Mouse (Mus musculus): ENCODE measurements around the gene Adgrl1. TPM values are rescaled to one million over a fixed set of nuclear protein-coding genes. Genes with fewer than 3 reads are reported as not detected.

Gene Adgrl1
- total RNA-seq, 2 experiments from 2014 or later = 445 to 464 TPM

DNA sequence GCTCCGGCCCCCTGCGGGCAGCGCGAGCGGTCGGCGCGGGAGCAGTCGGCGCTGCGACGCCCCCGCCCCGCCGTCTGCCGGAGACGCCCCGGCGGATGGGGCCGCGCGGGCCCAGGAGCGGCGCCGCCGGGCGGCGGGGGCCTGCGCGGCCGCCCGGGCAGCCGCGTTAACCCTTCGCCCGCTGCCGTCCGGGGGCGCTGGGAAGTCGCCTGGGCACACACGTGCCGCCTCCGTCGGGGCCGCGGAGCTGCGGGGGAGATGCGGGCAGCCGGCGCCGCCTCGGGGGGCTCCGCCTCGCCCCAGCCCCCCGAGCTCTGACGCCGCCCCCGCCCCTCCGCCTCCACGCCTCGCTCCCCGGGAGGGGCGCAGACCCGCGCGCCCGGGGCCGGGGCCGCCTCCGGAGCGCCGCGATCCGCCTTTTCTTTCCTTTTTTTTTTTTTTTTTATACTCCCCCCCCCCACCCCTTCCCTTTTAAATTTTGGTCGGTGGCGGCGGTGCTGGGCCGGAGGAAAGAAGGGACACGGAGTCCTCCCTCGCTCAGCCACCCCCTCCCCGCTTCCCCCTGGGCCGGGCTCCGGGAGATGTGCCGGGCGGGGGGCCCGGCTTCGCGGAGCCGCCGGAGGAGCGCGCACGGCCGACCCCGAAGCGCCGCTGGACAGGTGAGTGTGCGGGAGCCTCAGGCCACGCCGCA lies 506 bp downstream of the Adgrl1 start:
- intact Hi-C loops (cut with DNase I) = no loop called here
- DNase-seq (ENCODE audit: extremely low spot score in 1 of 2, low spot score in 2 of 2) = peak in 1 of 2 experiments; percentile 79

DNA sequence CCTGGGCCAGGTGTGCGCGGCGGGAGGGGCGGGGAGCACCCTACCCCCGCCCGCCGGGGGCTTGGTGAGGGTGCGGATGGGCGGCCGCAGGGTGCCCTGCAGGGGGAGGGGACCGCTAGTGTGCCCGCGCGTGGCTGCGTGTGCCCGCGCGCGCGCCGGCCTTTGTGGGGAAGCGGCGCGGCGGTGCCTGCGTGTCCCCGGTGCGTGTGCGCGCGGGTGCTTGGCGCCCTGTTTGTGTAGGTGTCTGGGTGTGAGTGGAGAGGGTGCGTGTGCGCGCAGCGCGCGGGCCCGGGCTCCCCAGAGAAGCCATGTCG lies 1.0 kb downstream of the Adgrl1 start:
- intact Hi-C loops (cut with DNase I) = no loop called here
- peak; percentile 63 to 83 for DNase-seq (ENCODE audit: extremely low spot score in 1 of 2, low spot score in 2 of 2)

- intact Hi-C loops (cut with DNase I) = no loop called here
- peak; percentile 59 to 62 for DNase-seq (ENCODE audit: extremely low spot score in 1 of 2, low spot score in 2 of 2)
These were observed 1.9 kb downstream of the Adgrl1 start for GRCm38 (mm10) chr8:83901566-83902485.

DNA sequence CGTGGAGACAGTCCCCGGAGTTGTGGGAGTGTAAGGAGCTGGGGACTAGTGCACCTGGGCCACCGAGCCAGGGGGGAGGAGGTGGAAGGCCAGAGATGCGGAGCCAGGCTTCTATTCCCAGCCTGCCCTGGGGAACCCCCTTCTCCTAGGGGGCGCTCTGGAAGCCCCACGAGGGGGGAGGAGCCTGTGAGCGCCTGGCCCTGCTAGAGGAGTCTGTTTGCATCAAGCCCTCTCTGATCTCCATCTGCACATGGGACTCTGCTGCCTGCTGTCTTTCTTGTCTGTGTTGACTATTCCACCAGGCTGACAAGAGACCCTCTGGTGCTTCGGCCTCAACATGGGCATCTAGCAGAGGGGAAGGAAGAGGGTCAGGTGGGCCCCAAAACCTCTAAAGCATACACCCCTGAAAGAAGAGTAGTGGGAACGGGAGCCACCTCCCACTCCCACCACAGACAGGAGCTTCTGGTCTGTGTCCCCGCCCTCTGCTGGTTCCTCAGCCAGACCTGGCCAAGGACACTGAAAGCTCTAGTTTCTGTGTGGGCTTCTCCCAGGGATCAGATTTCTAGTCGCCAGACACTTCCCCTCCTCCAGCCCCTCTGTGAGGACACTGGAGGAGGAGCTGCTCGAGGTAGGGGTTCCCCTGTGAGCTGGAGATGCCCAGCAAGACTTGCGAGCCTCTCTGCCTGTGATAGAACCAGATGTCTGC lies 3.2 kb downstream of the Adgrl1 start:
- no peak for DNase-seq (ENCODE audit: extremely low spot score in 1 of 2, low spot score in 2 of 2)
- intact Hi-C loops (cut with DNase I) = no loop called here

- DNase-seq (ENCODE audit: extremely low spot score in 1 of 2, low spot score in 2 of 2) = no peak
- intact Hi-C loops (cut with DNase I) = no loop called here
These were observed 8.7 kb downstream of the Adgrl1 start for GRCm38 (mm10) chr8:83908583-83908982.

DNA sequence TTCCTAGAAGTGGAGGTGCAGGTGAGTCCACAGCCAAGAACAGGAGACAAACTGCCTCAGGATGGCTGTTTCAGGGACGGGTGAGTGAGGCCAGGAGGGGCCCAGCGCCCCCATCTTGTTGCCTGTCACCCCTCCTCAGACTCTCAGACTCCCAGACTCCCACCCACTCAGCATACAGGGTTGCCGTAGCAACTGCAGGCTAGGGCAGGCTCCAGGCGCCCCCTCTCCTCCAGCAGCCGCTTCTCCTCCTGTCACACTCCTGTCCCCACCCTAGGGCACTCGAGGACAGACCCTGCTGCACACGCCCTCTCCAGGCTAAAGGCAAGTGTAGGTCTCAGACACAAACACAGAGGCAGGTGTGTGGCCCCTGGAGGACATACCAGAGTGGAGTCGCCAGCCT lies 9.4 kb downstream of the Adgrl1 start:
- peak; percentile 53 to 63 for DNase-seq (ENCODE audit: extremely low spot score in 1 of 2, low spot score in 2 of 2)
- intact Hi-C loops (cut with DNase I) = no loop called here

DNA sequence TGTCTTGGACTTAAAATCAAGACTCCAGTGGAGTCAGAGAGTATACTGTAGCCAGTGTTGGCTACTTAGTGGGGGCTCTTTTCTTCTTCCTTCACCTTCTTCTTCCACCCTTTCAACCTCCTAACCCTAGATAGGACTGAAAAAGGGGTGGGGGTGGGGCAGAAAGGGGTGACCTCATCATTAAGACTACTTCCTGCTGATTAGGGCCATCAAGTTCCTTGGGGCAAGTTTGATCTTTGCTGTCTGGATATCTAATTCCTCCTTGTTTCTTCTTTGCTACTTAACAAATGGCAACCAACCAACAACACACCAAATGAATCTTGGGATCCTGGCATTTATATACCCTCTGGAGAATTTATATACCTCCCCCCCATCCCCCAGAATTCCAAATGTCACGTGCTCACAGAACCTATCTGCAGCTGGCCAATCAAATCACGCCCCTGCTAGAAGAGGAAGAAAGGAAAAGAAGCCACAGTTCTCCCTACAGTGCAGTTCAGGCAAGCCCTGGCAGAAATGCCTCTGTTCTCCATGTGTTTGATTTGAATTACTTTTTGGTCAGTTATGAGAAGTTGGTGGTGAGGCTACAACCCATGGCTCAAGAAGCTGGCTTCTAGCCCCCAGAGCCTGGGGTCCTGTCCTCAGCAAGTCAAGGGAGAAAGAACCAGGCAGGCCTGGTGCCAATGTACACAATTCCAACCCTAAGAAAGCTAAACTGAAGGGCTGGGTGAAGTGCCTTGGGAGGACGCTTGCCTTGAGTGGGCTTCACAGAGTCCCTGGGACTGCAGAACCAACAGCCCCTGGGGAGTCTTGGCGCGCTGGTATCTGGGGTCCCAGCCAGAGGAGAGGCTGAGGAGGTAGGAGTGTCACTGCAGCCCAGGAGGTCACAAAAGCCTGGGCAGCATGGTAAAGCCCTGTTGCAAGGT lies 12.2 kb downstream of the Adgrl1 start:
- intact Hi-C loops (cut with DNase I) = no loop called here
- no peak for DNase-seq (ENCODE audit: extremely low spot score in 1 of 2, low spot score in 2 of 2)

GRCm38 (mm10) chr8:83914232-83914631 lies 14.3 kb downstream of the Adgrl1 start:
- DNase-seq (ENCODE audit: extremely low spot score in 1 of 2, low spot score in 2 of 2) = no peak
- intact Hi-C loops (cut with DNase I) = no loop called here

GRCm38 (mm10) chr8:83914860-83915259 lies 15.0 kb downstream of the Adgrl1 start:
- intact Hi-C loops (cut with DNase I) = no loop called here
- peak in 1 of 2 experiments; percentile 60 for DNase-seq (ENCODE audit: extremely low spot score in 1 of 2, low spot score in 2 of 2)

GRCm38 (mm10) chr8:83916015-83916414 lies 16.1 kb downstream of the Adgrl1 start:
- peak; percentile 34 to 70 for DNase-seq (ENCODE audit: extremely low spot score in 1 of 2, low spot score in 2 of 2)
- intact Hi-C loops (cut with DNase I) = no loop called here

DNA sequence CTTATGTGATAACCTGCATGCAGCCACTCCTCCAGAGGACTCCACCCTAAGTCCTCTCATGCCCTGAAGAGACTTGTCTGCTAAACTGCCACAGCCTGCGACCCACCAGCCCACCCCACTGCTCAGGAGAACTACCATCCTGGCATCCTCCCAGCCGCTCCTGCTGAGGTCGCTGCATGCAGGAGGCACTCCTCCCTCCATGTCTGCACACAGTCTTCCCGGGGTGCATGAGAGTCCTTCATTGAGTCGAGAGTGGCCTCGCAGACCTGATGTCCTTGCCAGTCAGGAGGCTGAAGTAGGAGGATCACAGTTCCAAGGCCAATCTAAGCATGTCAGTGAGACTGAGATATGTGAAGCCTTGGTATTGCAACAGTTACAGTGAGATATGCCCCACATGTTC lies 17.7 kb downstream of the Adgrl1 start:
- intact Hi-C loops (cut with DNase I) = no loop called here
- DNase-seq (ENCODE audit: extremely low spot score in 1 of 2, low spot score in 2 of 2) = no peak

DNA sequence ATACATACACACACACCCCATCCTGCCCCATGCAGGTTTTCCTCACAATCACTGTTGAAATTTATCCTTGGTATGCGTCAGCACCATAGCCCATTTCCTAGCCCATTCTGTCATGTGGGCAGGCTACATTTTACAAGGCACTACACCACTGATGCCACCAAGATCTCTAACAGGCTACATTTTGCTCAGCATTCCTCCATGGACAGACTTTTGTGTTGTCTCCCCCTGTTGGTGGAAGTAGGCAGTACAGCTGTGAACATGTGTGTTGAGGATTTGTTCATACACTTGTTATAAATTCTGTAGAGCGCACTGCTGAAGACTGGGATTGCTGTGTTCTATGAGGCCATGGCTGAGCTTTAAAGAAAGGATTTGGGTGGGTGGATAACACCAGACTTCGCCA lies 21.7 kb downstream of the Adgrl1 start:
- DNase-seq (ENCODE audit: extremely low spot score in 1 of 2, low spot score in 2 of 2) = peak; percentile 78 to 84
- intact Hi-C loops (cut with DNase I) = no loop called here

DNA sequence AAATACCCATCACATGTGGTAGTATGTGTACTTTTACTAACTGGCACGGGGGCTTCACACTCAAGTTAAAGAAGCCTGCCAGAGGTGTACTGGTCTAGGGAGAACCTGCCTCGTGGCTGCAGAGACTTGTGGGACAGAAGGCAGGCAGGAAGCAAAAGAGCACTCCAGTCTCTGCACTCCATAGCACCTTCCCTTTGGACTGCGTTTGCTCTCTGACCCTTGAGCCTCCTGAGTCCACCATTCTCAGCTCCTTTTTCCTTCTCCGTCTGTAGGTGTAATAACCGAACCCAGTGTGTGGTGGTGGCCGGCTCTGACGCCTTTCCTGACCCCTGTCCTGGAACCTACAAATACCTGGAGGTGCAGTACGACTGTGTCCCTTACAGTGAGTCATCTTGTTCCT lies 22.8 kb downstream of the Adgrl1 start:
- DNase-seq (ENCODE audit: extremely low spot score in 1 of 2, low spot score in 2 of 2) = no peak
- intact Hi-C loops (cut with DNase I) = no loop called here

DNA sequence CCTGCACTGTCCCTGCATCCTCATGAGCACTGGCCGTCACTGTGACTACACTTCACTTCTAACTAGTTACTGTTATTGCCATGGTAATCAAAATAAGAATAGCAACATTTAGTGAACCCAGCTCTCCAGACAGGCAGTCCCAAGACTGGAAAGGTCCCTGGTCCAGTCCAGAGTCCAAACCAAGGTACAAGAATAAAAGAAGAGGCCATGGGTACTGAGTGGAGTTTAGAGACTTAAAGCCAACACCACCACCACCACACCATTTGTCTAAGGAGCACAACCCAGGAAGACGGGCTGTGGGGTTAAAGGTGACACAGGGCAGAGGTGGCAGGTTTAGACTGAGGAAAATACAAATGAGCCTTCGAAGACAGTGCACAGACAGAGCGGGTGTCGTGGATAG lies 24.7 kb downstream of the Adgrl1 start:
- intact Hi-C loops (cut with DNase I) = no loop called here
- no peak for DNase-seq (ENCODE audit: extremely low spot score in 1 of 2, low spot score in 2 of 2)

DNA sequence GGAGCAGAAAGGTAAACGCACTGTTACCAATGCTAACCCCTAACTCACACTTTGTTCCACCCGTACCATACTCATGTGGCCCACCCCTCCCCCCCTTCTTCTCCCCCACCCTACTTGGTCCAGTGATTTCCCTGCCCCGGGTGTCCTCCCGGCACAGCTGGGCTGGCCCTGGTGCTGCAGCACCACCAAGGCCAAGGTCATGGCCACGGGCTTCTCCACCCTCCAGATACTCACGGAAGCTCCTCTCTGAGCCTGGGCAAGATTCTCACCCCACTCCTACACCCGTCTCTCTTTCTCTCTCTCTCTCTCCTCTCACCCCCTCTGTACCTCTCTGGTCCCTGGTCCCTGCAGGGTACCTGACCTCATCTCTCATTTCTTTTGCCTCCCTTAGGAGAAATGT lies 26.4 kb downstream of the Adgrl1 start:
- peak in 1 of 2 experiments; percentile 18 for DNase-seq (ENCODE audit: extremely low spot score in 1 of 2, low spot score in 2 of 2)
- intact Hi-C loops (cut with DNase I) = no loop called here

DNA sequence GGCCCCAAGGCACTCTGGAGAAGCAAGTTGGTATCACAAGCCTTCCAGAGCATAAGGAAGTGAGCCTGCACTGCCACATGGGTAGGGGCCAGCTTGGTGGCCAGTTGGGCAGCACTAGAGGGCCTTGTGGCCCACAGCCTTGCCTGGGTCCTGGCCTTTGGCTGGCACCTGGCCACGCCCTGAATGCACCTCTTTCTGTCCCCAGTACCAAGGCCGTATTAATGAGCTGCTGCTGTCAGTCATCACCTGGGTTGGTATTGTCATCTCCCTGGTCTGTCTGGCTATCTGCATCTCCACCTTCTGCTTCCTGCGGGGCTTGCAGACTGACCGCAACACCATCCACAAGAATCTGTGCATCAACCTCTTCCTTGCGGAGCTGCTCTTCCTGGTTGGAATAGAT lies 34.3 kb downstream of the Adgrl1 start:
- intact Hi-C loops (cut with DNase I) = no loop called here
- DNase-seq (ENCODE audit: extremely low spot score in 1 of 2, low spot score in 2 of 2) = no peak

- no peak for DNase-seq (ENCODE audit: extremely low spot score in 1 of 2, low spot score in 2 of 2)
- intact Hi-C loops (cut with DNase I) = no loop called here
These were observed 35.1 kb downstream of the Adgrl1 start for GRCm38 (mm10) chr8:83934994-83935393.

GRCm38 (mm10) chr8:83935435-83935834 lies 35.5 kb downstream of the Adgrl1 start:
- DNase-seq (ENCODE audit: extremely low spot score in 1 of 2, low spot score in 2 of 2) = no peak
- intact Hi-C loops (cut with DNase I) = no loop called here

- DNase-seq (ENCODE audit: extremely low spot score in 1 of 2, low spot score in 2 of 2) = no peak
- intact Hi-C loops (cut with DNase I) = no loop called here
These were observed 37.7 kb downstream of the Adgrl1 start for GRCm38 (mm10) chr8:83937645-83938044.

Measured in left cerebral cortex, postnatal 10 days (tissue).